Mouse (Mus musculus): Measurements from ENCODE around the gene Brms1. TPM values are rescaled to one million over a fixed set of nuclear protein-coding genes. Genes with fewer than 3 reads are reported as not detected.
A peak's percentile ranks its signal among the peaks of the same experiment; 100 is the strongest.

The Brms1 gene
- total and polyA plus RNA-seq, 3 experiments: 22.8 to 50.9 (median 36.3) TPM

- no peak overlapping the region for H3K9ac ChIP-seq (ENCODE audit: insufficient read depth, low read depth)
- H3K4me2 ChIP-seq (ENCODE audit: insufficient read depth, low read depth, poor library complexity, severe bottlenecking): no peak overlapping the region
- in situ Hi-C loops (cut with MboI; ENCODE audit: low pct_ligation_motif_present, low pct_unique_long_range_greater_than_20kb, low sequenced_read_pairs) (no loop called here), dilution Hi-C loops (cut with MboI; ENCODE audit: extremely low pct_ligation_motif_present, extremely low pct_unique_long_range_greater_than_20kb, low sequenced_read_pairs) (no loop called here)
- H3K36me3 ChIP-seq (replicated peaks in 1 of 2; ENCODE audit: control insufficient read depth in 1 of 2, insufficient read depth in 1 of 2, low read length in 1 of 2): peaks cover 17 to 67% of the 10 kb centered on the region in 2 experiments
- DNase-seq (ENCODE audit: extremely low read depth): no peak
- H3K9me3 ChIP-seq (replicated peaks; ENCODE audit: low read length): no peaks in the 10 kb centered on the region
- H3K27me3 ChIP-seq (replicated peaks): no peaks in the 10 kb centered on the region
- H3K4me1 ChIP-seq (ENCODE audit: control insufficient read depth in 1 of 2, insufficient read depth in 2 of 2): peaks cover 12 to 19% of the 10 kb centered on the region in 2 experiments
- no peaks in the 10 kb centered on the region for H3K79me2 ChIP-seq (replicated peaks; ENCODE audit: control insufficient read depth, extremely low read depth, insufficient read depth, poor library complexity, severe bottlenecking)
- no peak overlapping the region for H3K4me3 ChIP-seq (replicated peaks in 1 of 3; ENCODE audit: low read depth in 2 of 3, low read length in 2 of 3, poor library complexity in 1 of 3)
- H3K27ac ChIP-seq (ENCODE audit: insufficient read depth, low read depth): no peak overlapping the region
- TF ChIP-seq JUND (conservative IDR thresholded peaks at IDR 0.05; ENCODE audit: low read depth, low read length) (no peak), POLR2AphosphoS2 (IDR thresholded peaks at IDR 0.05; ENCODE audit: low read depth, low read length) (no peak), USF1 (IDR thresholded peaks at IDR 0.05; ENCODE audit: low read depth, low read length) (no peak), TBP (conservative IDR thresholded peaks at IDR 0.05; ENCODE audit: low read depth, low read length) (no peak), POLR2A (IDR thresholded peaks at IDR 0.05; ENCODE audit: low read depth, low read length) (no peak), NRF1 (IDR thresholded peaks at IDR 0.05; ENCODE audit: low read depth, low read length) (no peak), ZC3H11A (IDR thresholded peaks at IDR 0.05; ENCODE audit: low read depth, low read length) (no peak), ETS1 (conservative IDR thresholded peaks at IDR 0.05; ENCODE audit: low read depth, low read length) (no peak), EP300 (IDR thresholded peaks at IDR 0.05; ENCODE audit: low read length) (no peak), ELF1 (IDR thresholded peaks at IDR 0.05; ENCODE audit: low read depth, low read length) (no peak), MYC (IDR thresholded peaks at IDR 0.05; ENCODE audit: low read depth, low read length) (no peak), IRF4 (IDR thresholded peaks at IDR 0.05; ENCODE audit: low read depth, low read length) (no peak), KAT2A (IDR thresholded peaks at IDR 0.05; ENCODE audit: insufficient replicate concordance, low read length) (no peak), SIN3A (IDR thresholded peaks at IDR 0.05; ENCODE audit: low read length) (no peak), MAFK (IDR thresholded peaks at IDR 0.05; ENCODE audit: insufficient replicate concordance, low read length) (no peak), SMC3 (IDR thresholded peaks at IDR 0.05; ENCODE audit: low read depth, low read length) (no peak)
Measured at GRCm38 (mm10) chr19:5052853-5053252, 11.7 kb downstream of the Brms1 start.

GRCm38 (mm10) chr19:5053909-5054308, 12.8 kb downstream of the Brms1 start:
- peaks cover 16 to 19% of the 10 kb centered on the region in 2 experiments for H3K4me1 ChIP-seq (ENCODE audit: control insufficient read depth in 1 of 2, insufficient read depth in 2 of 2)
- dilution Hi-C loops (cut with MboI; ENCODE audit: extremely low pct_ligation_motif_present, extremely low pct_unique_long_range_greater_than_20kb, low sequenced_read_pairs): no loop called here
- H3K36me3 ChIP-seq (replicated peaks in 1 of 2; ENCODE audit: control insufficient read depth in 1 of 2, insufficient read depth in 1 of 2, low read length in 1 of 2): peaks cover 8 to 58% of the 10 kb centered on the region in 2 experiments
- no peak overlapping the region for H3K27ac ChIP-seq (ENCODE audit: insufficient read depth, low read depth)
- no peaks in the 10 kb centered on the region for H3K9me3 ChIP-seq (replicated peaks; ENCODE audit: low read length)
- H3K9ac ChIP-seq (ENCODE audit: insufficient read depth, low read depth): 0 out of 2 replicates have a peak overlapping the region, but pooled peaks have one; percentile 5
- no peak for TF ChIP-seq PAX5 (IDR thresholded peaks at IDR 0.05; ENCODE audit: low read length)
- TF ChIP-seq SMC3 (IDR thresholded peaks at IDR 0.05; ENCODE audit: low read depth, low read length): peak; percentile 47
- TF ChIP-seq JUN (IDR thresholded peaks at IDR 0.05; ENCODE audit: insufficient read depth, low read depth, low read length): 0 out of 2 replicates have a peak, but pooled peaks have one; percentile 14
- no peak for TF ChIP-seq MAX (IDR thresholded peaks at IDR 0.05; ENCODE audit: low read length)
- TF ChIP-seq CTCF (conservative IDR thresholded peaks at IDR 0.05 in 1 of 2, IDR thresholded peaks at IDR 0.05 in 1 of 2; ENCODE audit: low read depth in 2 of 2, low read length in 2 of 2): peak; percentile 79 to 89
- TF ChIP-seq ZC3H11A (IDR thresholded peaks at IDR 0.05; ENCODE audit: low read depth, low read length): no peak
- peak; percentile 9; the same call in 1 of the 2 replicates for TF ChIP-seq IRF4 (IDR thresholded peaks at IDR 0.05; ENCODE audit: low read depth, low read length)
- peak; percentile 66 for TF ChIP-seq NRF1 (IDR thresholded peaks at IDR 0.05; ENCODE audit: low read depth, low read length)
- no peak for TF ChIP-seq USF1 (IDR thresholded peaks at IDR 0.05; ENCODE audit: low read depth, low read length)
- no peaks in the 10 kb centered on the region for H3K27me3 ChIP-seq (replicated peaks)
- DNase-seq (ENCODE audit: extremely low read depth): peak; percentile 61
- no peaks in the 10 kb centered on the region for H3K79me2 ChIP-seq (replicated peaks; ENCODE audit: control insufficient read depth, extremely low read depth, insufficient read depth, poor library complexity, severe bottlenecking)
- in situ Hi-C loops (cut with MboI; ENCODE audit: low pct_ligation_motif_present, low pct_unique_long_range_greater_than_20kb, low sequenced_read_pairs): no loop called here
- no peak overlapping the region for H3K4me2 ChIP-seq (ENCODE audit: insufficient read depth, low read depth, poor library complexity, severe bottlenecking)
- H3K4me3 ChIP-seq (replicated peaks in 1 of 3; ENCODE audit: low read depth in 2 of 3, low read length in 2 of 3, poor library complexity in 1 of 3): no peak overlapping the region

All from CH12.LX (cell line).